Mouse (Mus musculus): ENCODE measurements around the gene Hamp. TPM values are rescaled to one million over a fixed set of nuclear protein-coding genes. Genes with fewer than 3 reads are reported as not detected.
A peak's percentile ranks its signal among the peaks of the same experiment; 100 is the strongest.

Gene Hamp
- 1 to 10 TPM; 1.6 to 1.9 TPM for total RNA-seq (2021)

DNA sequence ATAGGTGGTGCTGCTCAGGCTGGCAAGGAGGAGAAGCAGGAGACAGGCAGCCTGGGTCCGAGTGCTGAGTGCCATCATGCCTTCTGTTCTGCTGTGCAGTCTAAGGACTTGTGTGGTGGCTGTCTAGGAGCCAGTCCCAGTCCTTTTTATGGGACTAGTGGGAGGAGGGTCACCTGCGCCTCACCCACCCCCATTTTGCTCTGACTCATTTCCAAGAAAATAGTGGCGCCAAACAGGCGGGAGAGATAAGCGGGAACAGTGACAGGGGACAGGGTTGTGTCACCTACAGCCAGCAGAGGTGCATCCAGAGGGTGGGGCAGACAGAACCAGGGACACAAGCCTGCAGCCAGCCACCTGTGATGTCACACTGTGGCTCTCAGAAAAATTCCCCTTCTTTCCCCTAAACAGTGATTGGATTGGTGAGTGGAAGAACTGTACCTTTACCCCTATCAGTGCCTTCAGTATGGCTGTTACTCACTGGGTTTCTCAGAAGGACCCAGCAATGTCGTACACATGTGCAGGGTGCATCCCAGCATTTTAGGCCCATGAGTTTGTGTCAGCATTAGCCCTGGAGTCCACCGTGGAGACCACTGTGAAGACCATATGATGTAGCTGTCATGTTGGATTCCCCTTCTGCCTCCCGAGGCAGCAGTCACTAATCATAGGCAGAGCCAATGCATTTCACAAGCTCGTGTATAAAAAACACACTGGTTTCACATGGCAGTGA is at the start of gene Hamp:
TSS of gene Hamp (minus strand) at position 124 of the 727 bp plus-strand sequence.
- DNase-seq, result no peak

- DNase-seq, result no peak
These were observed 48.3 kb upstream of the Hamp start for GRCm38 (mm10) chr7:30992148-30992547.

DNA sequence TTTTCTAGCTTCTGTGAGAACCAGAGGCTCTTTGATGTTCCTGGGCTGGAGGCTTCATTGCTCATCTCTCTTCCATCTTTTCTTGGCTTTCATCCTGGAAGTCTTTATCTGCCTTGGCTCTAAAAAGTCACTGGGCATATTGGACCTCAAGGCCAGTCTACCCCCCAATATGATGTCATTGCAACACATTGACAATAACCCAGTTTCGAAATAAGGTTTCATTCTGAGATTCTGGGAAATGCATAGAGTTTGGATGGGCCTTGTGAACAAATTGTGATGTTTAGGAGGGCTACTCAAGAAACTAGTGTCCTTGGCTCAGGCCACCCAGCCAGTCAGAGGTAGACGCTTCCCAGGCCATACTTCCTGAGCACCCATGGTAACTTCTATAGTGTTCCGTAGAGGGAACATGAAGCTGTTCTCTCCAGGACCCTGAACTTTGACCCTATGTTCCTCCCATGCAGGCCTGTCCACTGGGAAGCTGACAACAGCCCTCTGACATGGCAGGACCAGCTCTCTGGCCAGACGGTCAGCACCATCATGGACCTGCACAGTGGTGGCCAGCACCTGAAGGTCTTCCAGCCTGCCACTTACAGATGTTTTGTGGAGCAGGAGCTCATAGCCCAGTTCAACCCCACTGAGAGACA is 44.8 kb upstream of the Hamp start:
- DNase-seq, result no peak

DNA sequence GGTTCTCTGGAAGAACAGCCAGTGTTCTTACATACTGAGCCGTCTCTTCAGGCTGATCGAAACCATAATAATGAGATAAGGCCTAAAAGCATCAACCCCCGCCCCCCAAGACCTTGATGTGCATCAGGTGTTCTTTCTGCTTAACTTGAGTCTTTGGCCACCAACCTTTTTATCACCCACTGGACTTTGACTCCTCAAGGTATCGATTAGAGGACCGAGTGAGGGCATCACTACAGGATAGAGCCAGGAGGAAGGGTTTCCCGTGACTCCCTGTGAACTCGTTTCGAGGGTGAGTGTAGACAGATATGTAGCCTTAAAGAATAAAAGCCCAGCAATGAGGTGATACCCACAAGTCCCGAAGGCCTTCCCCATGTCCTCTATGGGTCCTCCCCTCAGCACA is 41.5 kb upstream of the Hamp start:
- no peak for DNase-seq

- no peak for DNase-seq
These were observed 37.9 kb upstream of the Hamp start for GRCm38 (mm10) chr7:30981703-30982102.

- peak; percentile 93 for DNase-seq
These were observed 29.9 kb upstream of the Hamp start, which contains the start of gene Fam187b for GRCm38 (mm10) chr7:30973501-30974289. Fam187b (plus strand) TSS chr7:30973790.

GRCm38 (mm10) chr7:30973251-30973500 is 29.3 kb upstream of the Hamp start, which contains the start of gene Lsr:
Lsr (minus strand) TSS chr7:30973464.
- DNase-seq, result peak; percentile 16

DNA sequence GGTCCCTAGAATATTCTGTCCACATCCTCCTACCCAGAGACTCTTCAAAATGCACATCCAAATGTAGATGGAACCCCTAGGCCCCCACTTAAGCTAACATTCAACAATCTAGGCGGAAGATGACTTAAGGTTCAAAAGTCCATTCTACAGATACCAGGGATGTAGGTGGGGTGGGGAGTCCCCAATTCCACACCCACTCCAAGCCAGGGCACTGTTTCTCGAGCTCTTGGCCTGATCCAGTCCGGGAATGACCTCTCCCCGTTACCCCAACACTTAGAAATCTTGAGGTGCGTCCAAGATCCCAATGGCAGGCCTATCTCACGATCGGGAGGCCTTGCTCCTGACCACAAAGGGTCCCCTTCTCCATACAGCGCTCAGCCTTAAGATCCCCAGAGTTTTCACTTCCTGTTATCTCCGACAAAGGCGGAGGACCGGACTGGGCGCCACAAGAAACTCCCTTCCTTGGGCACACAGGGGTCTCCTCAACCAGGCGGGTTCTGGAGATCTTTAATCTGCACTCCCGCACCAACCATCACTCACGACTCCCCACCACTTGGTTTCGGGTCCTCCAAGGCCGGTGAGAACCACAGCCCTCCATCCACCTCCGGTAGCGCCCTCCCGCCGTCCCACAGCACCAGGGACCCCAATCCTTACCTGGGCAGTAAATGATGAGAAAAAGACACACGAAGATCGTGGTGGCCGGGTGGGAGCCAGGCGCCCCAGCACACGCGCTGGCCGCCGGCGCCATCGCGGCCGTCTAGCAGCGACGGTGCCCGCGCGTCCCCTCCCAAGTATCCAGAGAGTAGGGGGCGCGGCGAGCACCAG is 28.8 kb upstream of the Hamp start:
- DNase-seq, result no peak

DNA sequence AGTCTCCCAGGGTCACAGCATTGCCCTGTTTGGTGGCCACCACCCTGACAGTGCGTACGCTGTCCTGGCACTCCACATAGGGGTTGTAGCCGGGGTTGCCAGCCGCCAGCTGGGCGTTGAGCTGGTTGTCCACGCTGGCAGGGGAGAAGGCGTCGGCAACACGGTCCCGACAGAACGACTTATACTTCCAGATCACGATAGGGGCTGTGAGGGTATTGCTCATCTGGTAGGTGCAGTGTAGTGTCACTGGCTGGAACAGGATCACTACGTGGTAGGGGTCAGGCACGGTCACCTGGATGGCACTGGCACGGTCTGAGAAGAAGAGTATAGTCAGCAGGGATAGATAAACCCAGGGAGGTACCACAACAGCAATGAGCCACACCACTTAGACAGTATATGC is 28.1 kb upstream of the Hamp start:
- no peak for DNase-seq

- DNase-seq, result peak; percentile 31
These were observed 25.3 kb upstream of the Hamp start for GRCm38 (mm10) chr7:30969174-30969573.

DNA sequence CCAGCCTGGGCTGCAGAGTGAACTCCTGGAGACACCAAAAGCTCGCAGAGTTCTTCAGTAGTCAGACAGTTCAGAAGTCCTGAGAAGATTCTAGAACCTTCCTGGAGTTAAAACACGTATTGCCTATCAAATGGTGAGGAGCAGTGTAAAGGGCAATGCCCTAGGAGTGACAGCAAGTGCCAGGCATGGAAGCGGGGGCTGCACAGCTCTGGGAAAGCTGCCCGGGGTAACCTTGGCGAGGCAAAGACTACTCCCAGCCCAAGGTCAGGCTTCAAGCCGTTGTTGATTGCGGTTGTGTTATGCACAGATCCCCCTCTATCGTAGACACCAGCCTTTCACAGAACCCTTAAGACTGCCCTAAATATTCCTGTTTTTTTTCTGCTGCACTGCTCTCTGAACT is 24.8 kb upstream of the Hamp start:
- DNase-seq, result no peak

- no peak for DNase-seq
These were observed 22.8 kb upstream of the Hamp start for GRCm38 (mm10) chr7:30966657-30967056.

- DNase-seq, result no peak
These were observed 21.8 kb upstream of the Hamp start for GRCm38 (mm10) chr7:30965677-30966076.

GRCm38 (mm10) chr7:30964366-30964765 is 20.5 kb upstream of the Hamp start:
- no peak for DNase-seq

DNA sequence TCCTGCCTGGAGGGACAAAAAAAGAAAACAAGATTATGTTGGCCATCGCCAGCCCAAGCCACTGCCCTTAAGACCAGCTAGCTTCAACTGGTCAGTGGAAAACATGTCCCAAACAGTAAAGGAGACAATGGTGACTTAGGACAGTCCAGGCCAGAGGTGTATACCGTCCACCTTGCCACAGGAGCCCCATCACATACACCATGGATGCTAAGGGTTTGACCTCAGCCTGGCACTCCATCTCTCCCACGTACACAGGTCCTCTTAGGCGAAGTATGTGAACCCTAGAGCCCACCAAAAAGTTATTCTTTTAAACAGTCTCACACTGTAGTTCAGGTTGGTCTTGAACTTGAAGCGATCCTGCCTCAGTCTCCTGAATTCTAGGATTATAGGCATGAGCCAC is 19.0 kb upstream of the Hamp start:
- DNase-seq, result no peak

DNA sequence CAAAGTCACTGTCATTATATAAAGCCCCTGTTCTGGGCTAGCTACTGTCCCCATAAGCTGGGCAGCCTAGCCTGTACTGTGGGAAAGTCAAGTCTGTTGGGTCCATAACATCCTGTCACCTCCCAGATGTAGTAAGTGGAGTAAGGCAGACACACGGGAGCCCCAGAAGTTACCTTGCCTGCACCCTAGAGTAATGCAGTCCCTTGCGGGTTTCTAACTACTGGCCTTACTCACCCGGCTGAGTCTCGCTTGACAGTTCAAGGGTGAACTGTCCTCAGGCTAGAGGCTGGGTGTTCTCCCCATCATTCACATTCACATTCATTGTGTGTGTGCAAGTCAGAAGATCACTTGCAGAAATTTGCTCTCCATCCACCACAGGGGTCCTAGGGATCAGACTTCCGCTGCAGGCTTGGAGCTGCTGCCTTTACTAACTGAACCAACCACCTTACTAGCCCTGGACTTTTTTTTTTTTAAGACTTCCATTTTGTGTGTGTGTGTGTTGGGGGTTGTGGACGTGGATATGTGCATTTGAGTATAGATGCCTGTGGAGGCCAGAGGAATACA is 16.0 kb upstream of the Hamp start:
- no peak for DNase-seq

DNA sequence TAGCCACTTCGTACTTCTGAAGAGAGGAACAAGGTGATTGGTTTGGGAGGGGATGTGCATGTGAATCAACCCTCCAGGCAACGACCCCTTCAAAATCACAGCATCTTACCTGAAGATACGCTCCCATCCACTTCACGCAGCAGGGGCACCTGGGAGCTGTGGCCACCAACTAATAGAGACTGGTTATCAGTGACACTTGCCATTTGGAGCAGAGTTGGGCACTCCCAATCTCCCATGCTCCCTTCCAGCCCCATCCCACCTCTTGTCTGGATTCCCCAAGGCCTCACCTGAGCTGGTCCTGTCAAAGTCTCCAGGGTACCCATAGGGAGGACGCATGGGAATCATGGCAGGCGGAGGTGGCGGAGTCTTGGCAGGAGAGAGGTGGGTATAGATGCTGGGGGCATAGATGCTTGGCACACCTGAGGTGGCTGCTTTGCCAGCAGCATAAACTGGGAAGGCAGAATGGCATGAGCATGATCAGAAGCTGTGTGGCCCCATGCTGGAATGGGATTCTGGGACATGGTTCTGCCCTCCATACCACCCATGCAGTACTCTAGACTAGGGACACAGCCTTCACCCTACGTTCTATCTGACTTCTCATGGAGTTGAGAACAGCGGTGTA is 15.1 kb upstream of the Hamp start:
- no peak for DNase-seq

GRCm38 (mm10) chr7:30958109-30958865 is 14.5 kb upstream of the Hamp start:
- DNase-seq, result no peak

DNA sequence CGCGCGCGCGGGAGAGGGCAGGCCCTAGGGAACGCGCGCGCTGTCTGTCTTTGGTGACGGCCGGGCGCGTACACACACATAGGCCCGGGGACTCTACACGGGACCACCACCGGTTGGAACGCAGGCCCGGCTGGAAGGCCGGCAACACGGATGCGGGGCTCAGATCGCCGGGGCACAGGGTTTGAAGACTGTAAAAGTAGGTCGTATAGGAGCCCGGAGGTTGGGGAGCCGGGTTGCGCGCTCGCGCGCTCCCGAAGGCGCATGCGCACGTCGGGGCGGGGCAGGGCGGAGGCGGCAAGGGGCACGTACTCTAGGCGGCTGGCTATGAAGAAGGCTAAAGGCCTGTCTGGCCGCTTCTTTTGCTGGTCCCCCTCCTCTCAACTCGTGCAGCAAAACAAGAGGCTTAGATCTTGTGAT is 13.5 kb upstream of the Hamp start:
- DNase-seq, result peak; percentile 94

GRCm38 (mm10) chr7:30956756-30957366 is 13.0 kb upstream of the Hamp start, which contains the start of gene Usf2:
Usf2 (minus strand) TSS chr7:30956803.
- DNase-seq, result peak; percentile 84

DNA sequence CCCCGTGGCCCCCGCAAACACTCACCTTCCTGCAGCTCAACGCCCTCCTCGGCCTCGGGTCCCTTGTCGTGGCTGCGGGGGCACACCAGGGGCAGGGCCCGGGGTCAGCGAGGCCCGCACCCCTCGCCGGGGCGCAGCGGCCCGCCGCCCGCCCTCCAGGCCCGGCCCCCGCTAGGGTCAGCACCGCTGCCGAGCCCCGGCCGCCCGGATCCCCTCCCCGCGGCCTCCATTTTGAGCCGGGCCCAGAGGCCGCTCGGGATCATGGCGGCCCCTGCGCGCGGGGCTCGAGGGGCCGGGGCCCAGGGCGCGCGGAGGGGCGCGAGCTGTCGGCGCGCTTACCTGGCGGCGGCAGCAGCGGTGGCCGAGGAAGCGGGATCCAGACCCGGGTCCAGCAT is 12.5 kb upstream of the Hamp start:
- DNase-seq, result peak; percentile 52

Measured in heart, postnatal 4 days (tissue).